Mouse (Mus musculus) CD8-positive naive resting alpha-beta T cell, adult 2 months (primary cell): ENCODE data around the gene Col25a1.

ENCODE experiments used
- DNase-seq, 2 experiments: peaks; one replicate each; pipeline ENCODE4 v3.0.0; 2022; ENCODE audit warnings: low read depth in 2 of 2, low spot score in 2 of 2

Gene Col25a1

GRCm38 (mm10) chr3:130549066-130549465, 417.8 kb downstream of the Col25a1 start:
- no peak for DNase-seq

- no peak for DNase-seq
Measured at GRCm38 (mm10) chr3:130556263-130556662, 425.0 kb downstream of the Col25a1 start.

DNA sequence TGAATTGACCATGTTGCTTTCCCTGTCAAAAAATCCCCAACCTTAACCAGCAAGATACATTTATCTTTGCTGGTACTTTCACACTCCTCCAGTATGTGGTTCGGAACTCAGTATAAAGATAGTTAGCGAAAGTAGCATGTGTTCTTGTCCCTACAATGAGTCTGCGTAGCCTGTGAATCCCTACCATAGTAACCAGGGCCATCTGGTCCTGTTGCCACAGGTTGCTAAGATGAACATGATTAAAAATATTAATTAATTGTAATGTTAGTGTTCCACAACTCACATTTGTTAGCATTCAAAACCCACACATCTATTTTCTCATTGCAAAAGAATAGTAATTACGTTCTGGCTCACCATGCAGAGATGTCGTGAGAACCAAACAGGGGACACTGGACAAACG, 434.3 kb downstream of the Col25a1 start:
- no peak for DNase-seq

- no peak for DNase-seq
Measured at GRCm38 (mm10) chr3:130568331-130569095, 437.2 kb downstream of the Col25a1 start.

GRCm38 (mm10) chr3:130573243-130573642, 441.9 kb downstream of the Col25a1 start:
- no peak for DNase-seq

DNA sequence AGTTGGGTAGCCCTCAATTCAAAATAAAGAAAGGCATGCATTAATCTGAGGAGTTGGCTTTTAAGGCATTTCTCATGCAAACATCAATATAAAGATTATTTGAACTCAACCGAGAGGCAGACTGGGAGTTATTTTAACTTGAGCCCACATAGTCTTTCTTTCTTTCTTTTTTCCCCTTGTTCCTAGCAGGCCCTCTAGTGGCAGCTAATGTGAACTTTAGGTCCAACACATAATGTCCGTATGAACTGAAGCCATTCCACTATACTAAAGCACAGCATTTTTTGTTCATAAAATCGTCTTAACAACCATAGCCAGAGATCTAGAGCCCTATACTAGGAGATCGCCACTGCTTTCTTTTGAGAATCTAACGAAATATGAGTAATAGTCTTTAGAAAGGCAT, 443.4 kb downstream of the Col25a1 start:
- no peak for DNase-seq

GRCm38 (mm10) chr3:130576683-130577082, 445.4 kb downstream of the Col25a1 start:
- DNase-seq: no peak

DNA sequence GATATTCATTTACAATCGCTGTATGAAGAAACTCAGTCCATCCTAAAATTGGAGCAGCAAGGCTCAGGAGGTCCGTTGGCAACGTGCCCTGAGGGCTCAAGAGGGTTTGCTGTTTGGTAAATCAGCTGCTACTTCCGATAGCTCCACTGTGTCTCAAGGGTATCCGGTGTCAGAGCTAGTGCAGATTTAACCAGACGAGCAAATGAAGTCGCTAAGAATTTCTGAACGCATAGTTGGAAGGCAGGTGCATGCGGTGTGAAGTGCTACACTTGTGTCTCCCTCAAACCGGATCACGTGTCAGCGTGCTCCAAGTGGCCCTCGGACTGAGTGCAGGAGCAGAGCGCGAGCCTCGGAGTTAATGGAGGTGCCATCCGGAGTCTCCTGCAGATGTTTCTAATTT, 448.2 kb downstream of the Col25a1 start:
- no peak for DNase-seq

- DNase-seq: no peak
Measured at GRCm38 (mm10) chr3:130581577-130581976, 450.3 kb downstream of the Col25a1 start.

DNA sequence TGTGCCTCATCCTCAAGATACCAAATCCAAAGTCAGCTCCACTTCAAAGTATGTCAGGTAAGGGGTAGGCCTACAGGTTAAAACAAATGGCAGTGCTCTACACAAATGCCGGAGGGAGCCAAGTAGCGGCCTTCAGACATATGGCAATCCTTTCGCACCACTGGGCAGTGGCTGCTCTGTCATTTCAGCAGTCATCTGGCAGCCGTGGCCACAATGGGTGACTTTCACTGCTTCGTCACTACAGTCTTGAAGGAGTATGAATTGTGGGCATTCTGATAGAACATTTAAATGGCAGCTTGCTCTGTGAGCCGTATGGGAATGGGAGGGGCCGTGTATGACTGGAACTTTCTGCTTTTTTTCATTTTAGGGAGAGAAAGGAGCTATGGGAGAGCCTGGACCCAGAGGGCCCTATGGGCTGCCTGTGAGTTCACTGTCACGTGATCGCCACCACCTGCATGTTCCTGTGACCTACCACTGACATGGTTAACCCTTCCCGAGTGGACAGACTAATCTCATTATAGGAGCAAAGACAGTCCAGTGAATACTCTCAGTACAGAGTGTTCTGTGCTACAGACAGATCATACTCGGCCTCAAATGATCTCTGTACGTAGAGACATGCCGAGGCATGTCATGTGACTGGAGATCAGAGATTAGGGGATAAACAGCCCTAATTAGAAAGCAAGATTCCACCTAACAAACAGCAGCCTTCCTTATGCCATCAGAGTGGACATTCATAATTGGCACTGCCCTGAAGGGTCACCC, 451.8 kb downstream of the Col25a1 start:
- DNase-seq: no peak

DNA sequence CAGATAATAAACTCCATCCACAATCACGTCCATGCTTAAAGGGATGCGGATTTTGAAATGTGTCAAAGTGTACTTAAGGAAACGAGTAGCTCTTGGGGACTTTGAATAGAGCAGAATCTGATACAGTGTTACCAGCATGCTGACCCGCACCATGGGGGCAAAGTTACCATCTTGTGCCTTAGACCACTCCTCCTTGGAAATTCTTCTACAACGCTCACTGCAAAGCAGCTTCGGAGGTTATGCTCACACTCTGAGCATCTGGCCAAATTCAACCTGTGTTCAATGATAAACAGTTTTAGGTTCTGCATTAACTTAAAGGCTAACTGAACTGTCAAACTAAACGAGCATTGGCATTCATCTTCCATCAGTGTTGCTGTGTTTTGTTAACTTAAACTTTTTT, 452.7 kb downstream of the Col25a1 start:
- DNase-seq: no peak

DNA sequence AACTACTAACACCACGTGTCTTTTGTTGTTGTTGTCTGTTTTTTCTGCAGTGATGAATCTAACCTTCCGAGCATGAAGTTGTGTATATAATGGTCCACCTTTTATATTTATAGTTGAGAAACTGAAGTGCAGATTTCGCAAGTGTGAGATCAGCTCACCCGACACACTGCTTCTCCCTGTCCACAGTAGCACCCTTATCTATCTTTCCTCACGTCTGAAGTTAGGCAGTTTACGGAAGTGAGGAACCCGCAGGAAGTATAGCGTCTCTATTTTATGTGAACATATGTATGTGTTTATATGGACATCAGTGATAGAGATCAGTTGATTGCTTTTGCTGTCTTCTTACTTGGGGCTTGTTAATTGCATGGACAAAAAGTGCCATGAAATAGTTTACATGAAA, 463.7 kb downstream of the Col25a1 start:
- no peak for DNase-seq

DNA sequence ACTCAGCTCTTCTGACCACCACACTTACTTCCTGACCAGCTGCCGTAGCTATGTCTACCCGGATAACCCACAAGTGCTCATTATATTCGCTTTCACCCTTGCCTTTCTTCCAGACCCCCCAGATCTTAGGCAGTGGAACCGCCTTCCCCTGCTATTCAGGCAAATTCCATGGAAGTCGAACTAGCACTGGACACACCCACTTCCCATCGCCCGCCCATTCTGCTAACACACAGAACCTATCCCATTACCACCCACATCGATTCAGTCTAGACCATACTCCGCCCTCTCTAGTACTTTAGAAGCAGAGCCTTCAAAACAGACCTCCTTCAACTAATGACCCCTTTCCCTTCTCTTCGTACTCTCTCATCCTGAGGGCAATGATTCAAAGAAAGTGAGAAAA, 470.2 kb downstream of the Col25a1 start:
- no peak for DNase-seq

- DNase-seq: no peak
Measured at GRCm38 (mm10) chr3:130607924-130608323, 476.6 kb downstream of the Col25a1 start.

DNA sequence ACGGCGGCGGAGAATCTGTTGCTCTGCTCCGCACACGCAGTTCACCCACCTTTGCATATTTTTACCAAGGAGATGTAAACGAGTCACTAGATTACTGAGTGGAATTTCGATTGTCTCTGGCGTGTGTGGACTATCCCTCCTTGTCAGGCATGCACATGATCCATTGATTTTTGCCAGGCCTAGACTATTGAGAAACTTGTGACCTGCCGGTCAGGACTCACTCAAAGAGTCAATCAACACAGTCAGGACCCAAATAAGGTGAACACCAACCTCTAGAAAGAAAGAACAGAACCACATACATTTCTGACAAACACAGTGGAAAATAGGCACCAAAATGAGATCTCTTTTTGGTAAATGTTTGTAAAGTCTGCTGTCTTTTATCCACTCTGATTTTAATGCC, 483.1 kb downstream of the Col25a1 start:
- no peak for DNase-seq

- no peak for DNase-seq
Measured at GRCm38 (mm10) chr3:130615625-130616024, 484.3 kb downstream of the Col25a1 start.

- DNase-seq: no peak
Measured at GRCm38 (mm10) chr3:130617439-130617898, 486.2 kb downstream of the Col25a1 start, which contains the start of gene Etnppl. Etnppl (plus strand) TSS chr3:130617448.

- no peak for DNase-seq
Measured at GRCm38 (mm10) chr3:130620517-130621146, 489.3 kb downstream of the Col25a1 start.

- DNase-seq: no peak
Measured at GRCm38 (mm10) chr3:130628358-130628757, 497.1 kb downstream of the Col25a1 start.

- DNase-seq: no peak
Measured at GRCm38 (mm10) chr3:130633859-130634258, 502.6 kb downstream of the Col25a1 start.

GRCm38 (mm10) chr3:130646110-130646810, 515.0 kb downstream of the Col25a1 start:
- DNase-seq: no peak
